Mouse (Mus musculus): ENCODE results near the gene Ccdc78.
A peak's percentile ranks its signal among the peaks of the same experiment; 100 is the strongest.
"Not testable (repeated sequence)": the region's sequence is repeated elsewhere in the genome, so short reads cannot be mapped to it uniquely, and the experiment has no call there.

Ccdc78 gene

DNA sequence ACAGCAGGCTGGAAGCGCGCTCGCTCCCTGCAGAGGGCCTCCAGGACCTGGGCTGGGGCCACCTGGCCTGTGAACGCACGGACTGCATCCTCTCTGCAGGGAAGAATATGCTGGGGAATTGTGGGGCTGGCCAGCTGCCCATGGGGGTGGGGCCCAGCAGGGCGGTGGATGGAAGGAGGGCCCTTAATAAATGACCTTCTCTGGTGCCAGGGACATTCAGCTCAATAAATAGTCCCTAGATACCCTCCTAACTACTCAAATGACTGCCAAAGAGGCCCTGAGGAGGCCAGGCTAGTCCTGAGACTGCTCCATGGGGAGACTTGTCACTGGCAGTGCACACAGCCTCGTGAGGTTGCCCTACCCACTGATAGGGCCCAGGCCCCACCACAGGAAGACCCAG lies 3.3 kb upstream of the Ccdc78 start:
- no peak for DNase-seq (ENCODE audit: low spot score)

DNA sequence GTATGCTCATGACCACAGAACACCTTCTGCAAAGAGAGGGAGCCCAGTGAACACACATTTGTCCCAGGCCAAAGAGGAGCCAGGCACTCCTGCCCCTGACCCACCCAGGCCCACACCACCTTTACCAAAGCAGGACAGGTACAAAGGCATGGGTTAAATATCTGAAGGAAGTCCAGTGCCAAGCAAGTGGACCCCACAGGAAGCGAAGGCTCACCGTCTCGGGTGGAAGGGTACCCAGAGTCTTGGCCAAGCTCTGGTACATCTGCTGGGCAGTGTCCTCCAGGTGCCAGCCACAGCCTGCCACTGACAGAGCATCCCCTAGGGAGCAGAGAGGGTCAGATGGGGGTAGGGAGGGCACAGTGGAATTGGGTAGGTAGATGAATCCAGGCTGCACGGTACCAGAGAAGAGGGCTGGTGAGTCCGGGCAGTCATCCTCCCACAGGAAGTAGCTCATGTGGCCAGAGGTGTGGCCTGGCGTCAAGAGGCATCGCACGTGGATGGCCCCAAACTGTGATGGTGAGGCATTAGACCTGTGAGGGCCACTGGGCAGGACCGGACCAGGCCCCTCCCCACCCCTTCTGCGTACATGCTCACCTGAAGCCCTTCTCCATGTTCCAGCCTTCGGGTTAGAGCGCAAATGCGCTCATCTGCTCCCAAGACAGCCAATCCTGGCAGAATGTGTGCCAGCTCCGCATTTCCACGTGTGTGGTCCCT lies 2.4 kb upstream of the Ccdc78 start:
- no peak for DNase-seq (ENCODE audit: low spot score)

DNA sequence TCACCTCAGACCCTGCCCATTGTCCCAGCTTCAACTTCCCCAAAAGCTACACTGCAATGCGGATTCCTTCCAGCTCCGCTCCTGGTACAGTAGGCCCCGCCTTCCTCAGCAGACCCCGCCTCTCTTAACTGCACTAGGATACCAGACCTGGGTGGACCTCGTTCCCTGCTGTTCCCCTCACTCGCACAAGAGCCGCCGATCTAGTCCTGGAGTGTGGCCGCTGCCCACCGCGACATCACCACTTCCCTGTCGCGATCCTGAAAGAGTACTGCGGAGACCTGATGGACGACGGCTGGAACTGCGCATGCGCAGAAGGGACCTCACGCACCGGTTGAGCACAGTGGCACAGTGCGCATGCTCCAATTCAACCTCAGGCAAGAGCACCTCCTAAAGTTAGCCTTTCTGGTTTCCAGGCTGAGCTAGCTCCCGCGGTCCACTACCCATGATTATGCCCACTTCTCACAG lies 1.1 kb upstream of the Ccdc78 start, which contains the start of gene Haghl:
TSS of gene Haghl (minus strand) at position 393 of the 465 bp plus-strand sequence.
- DNase-seq (ENCODE audit: low spot score) = peak; percentile 95

DNA sequence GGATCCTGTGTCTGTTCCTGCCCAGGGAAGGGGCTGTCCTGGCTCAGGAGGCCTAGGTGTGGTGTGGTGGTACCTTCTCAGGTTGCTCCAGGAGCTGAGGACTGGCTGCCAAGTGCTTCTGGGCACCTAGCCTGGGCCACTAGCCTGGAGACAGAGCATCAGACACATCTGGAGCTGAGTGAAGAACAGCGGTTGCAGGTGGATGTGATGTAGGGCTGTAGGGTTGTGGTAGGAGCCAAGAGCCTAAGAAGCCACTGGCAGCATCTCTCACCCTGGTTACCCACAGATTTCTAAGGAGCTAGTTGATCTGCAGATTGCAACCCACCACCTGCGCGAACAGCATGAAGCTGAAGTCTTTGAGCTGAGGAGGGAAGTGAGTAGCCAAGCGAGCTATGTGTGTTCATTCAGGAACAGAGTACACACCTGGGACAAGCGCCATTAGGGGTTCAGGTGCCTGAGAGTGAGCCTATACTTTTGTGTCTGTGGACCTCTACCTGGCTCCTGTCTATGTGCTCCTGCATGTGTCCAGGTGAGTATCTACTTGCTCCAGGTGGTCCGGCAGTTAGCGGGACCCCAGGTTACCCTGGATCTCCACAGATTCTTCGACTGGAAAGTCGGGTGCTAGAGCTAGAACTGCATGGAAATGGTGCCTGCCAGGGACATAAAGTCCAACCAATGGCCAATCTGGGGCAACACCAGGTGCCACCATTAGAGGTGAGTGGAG lies 563 bp downstream of the Ccdc78 start:
- no peak for DNase-seq (ENCODE audit: low spot score)

DNA sequence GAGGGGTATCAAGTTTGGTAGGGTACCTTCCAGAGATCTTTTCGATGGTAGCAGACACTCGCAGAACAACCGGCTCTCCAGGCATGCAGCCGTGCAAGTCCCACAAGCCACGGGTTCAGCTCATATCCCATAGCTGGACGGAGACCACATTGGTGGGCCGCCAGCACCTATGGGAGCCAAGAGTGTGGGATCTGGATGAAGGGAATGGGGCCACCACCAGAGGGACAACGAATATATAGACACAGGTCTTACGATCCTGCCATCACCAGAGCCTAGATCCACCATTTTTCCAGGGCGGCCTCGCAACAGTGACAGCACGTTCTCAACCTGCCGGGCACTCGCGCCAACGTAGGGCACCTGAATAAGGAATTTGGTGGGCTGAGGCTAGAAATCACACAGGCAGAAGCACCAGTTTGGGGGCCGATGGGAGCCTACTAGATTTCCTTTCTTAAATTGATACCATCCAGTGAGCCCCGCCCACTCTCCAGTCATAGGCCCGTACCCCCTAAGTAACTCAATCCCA lies 5.0 kb downstream of the Ccdc78 start:
- peak; percentile 24 for DNase-seq (ENCODE audit: low spot score)

DNA sequence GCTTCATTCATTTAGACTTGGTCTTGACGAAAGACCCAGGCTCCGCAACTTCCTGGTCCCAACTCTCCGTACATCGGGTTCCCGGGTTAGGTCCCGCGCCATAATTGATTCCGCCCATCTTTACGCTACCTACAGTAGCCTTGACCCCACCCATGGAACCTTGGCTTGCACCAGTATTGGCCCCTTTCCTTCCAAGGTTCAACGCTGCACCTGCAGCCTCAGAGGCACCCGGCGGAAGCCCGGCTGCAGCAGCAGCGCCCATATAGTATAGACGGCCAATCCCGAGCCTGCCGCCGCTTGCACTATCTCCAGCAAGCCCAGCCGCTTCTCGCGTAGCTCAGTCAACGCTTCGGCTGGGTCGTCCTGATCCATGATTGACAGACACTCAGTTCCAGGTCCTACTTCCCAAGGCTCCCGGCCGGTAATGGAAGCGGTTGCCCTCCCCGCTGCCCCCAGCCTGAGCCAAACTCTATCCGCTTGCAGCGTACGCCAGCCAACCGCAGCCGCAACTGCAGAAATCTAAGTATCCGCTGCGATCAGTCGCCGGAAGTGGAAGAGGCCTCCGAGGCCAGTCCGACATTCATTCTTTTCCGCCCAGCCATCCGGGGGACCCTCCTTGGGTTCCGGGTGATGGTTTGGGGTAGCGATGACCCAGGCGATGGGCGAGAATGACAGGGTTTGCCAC lies 5.6 kb downstream of the Ccdc78 start:
- peak; percentile 85 for DNase-seq (ENCODE audit: low spot score)

DNA sequence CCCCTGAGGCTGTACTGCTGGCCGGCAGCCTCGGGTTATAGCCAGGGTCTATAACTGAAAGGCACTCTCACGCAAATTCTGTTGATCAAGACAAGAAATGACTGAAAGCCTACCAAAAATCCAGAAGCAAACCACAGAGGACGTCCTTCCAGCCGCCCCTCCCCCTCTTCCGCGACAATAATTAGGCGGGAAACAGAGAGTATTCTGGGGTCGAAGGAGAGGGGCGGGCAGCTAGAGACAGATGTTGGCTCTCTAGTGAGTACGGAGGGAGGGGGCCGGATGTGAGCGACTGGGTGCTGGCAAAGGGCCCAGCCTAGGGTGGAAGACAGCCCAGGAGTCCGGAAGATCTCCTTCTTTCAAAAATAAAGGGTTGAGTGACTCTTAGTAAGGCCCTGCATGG lies 6.2 kb downstream of the Ccdc78 start, which contains the start of gene Fam173a:
TSS of gene Fam173a (minus strand) at position 287 of the 400 bp plus-strand sequence.
- peak; percentile 71 for DNase-seq (ENCODE audit: low spot score)

DNA sequence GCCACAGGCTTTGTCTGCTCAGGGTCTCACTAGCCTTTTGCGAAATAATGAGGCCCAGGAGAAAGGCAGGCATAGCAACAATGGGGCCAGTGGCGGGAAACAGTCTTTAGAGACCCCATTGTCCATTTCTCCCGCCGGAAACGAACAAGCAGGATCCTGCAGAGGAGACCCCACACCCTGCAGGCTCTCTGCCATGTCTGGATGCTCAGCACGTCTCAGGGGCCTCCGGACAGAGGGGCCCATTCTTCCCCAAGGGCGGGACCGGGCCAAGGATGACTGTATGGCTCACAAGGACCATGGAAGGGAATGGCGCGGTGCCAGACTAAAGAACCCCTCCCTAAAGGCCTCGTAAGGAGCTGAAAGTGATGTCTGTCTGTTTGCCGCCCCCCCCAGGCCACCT lies 7.8 kb downstream of the Ccdc78 start:
- no peak for DNase-seq (ENCODE audit: low spot score)

DNA sequence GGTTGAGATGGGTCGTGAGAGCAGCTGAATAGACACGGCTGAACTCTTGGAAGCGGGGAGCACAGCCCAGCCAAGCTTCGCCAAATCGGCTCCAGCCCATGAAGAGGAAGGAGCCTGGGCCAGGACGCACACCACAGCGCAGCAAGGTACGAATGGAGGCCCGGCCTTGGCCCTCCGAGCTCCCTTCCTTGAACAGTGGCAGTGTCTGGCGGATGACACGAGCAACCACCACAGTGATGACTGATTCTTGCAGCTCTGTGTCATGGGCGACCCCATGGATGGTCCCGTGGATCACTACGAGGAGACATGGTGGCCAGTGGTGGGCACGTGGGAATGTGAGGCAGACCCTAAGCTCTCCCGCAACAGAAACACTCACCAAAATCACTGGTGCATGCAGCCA lies 8.6 kb downstream of the Ccdc78 start:
- DNase-seq (ENCODE audit: low spot score) = no peak

DNA sequence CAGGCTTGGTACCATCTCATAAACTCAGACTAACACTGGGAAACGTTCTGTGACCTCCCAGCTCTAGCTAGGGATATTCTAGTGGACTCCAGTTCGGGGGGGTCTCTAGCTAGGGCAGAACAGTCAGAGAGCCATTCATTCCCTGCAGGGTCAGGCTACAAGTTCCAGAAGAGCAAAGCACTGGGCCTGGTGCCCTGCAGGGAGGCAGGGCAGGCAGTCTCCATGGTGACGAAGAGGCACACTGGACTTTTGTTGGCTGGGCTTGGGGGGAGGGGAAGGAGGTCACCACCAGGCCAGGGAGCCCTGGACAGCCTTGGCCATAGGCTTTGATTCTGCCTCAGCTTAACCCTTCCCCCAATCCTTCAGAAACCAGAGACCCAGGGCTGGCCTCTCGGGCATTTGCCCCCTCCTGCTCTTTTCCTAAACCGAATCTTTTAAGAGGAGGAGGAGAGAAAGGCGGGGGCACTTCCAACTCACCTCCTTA lies 9.3 kb downstream of the Ccdc78 start, which contains the start of gene AC134908.4:
TSS of gene AC134908.4 (minus strand) at position 51 of the 484 bp plus-strand sequence.
- peak; percentile 69 for DNase-seq (ENCODE audit: low spot score)

DNA sequence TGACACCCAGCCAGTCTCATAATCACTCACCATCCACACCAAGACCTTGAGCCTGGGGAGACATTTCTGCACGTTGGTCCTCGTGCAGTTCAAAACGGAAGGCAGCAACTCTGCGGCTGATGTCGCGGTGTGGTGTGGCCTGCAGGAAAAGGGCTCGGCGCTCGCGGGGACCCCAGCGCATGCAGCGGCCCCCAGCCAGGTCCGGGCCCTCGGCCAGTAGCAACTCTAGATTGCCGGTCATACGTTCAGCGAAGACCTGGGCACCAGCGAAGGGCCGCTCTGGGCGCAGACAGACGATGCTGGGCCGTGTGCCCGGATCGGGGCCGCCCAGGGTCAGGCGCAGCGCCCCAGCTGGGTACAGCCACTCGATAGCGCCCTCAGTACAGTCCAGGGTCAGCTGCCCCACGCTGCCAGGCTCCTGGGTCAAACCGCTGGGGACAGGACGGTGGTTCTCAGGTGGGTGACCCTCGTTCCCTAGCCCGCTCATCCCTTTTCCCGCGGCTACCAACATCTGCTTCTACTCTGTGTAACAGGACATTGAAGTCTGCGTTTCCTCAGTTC lies 9.9 kb downstream of the Ccdc78 start:
- no peak for DNase-seq (ENCODE audit: low spot score)

DNA sequence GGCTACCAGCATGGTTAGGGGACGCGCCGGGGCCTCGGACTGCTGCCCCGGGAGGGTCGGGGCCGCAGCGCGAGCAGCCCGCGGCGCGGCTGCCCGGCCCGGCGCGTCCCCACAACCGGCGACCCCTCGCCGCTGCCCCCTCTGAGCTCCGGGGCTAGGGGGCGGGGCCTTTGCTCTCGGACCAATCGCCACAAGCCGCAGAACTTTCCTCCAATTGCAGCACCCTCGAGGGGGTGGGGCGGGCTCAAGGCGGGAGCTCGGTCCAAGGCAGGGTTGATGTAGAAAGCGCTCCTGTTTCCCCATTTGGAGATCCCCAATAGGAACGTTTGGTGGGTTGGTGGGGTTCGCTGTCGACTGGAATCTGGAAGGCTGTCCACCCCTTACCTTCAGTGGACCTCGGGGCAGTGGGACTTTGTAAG lies 10.6 kb downstream of the Ccdc78 start, which contains the start of gene Metrn:
TSS of gene Metrn (minus strand) at position 186 of the 419 bp plus-strand sequence.
- peak; percentile 87 for DNase-seq (ENCODE audit: low spot score)

DNA sequence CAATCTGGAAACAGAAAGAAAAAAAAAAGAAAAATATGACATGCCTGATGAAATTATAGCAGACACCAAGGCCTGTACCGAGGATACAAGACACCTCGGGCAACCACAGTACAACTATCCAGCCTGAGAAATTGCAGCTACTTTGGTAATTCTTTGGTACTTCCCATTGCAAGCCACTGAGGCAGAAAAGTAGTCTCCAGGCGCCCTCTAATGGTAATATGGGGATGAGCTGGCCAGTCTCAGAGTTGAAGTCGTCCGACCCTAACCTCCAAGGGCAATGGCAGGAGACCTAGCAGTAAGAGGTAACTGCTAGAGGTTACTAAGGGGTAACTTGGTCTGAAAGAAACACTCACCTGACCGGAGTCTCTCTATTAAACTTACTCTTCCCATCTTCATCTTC lies 14.6 kb downstream of the Ccdc78 start:
- peak; percentile 52 for DNase-seq (ENCODE audit: low spot score)

DNA sequence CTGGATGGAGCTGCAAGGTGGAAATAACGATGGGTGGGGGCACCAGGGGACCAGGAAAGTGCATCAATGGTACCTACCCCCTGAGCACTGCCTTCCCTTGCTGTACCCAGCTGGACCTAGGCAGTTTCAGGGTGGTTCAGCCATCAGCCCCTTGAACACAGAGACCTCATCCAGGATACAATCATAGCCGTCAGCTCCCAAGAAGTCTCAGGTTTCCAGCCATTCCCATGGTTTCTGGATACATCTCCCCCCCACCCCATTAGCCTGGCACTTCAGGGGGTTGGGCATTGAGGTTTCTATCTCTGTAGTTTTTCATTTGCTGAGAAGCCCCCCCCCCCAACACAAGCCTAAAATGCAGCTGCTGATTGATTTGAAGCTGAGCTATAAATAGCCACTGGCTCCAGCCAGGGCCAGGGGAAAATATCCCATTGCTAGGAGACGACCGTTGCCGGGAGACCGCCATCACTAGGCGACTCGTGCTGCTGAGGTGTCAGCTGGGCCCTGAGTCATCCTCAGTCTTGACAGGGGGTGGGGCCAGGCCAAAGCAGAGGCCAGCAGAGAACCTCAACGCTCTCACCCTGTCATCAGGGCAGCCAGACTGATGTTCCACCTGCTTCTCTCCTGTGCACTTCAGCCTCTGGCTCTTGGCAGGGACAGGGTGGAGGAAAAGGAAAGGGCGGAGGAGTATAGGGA lies 16.6 kb downstream of the Ccdc78 start:
- DNase-seq (ENCODE audit: low spot score) = no peak

DNA sequence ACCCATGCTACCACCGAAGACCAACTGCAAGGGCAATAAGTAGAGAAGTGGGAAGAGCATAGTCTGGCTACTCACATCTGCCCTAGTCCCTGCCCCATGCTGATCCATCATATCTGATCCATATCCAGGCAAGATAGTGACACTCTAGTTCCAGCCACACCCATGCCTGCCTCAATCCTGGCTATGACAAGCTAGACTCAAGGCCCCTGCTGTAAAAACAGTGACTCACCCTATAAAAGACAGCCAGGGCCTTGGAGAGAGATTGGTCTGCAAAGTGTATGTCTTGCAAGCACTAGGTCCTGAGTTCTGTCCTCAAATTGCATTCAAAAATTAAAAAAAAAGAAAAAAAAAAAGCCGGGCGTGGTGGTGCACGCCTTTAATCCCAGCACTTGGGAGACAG lies 20.1 kb downstream of the Ccdc78 start:
- DNase-seq (ENCODE audit: low spot score) = no peak

DNA sequence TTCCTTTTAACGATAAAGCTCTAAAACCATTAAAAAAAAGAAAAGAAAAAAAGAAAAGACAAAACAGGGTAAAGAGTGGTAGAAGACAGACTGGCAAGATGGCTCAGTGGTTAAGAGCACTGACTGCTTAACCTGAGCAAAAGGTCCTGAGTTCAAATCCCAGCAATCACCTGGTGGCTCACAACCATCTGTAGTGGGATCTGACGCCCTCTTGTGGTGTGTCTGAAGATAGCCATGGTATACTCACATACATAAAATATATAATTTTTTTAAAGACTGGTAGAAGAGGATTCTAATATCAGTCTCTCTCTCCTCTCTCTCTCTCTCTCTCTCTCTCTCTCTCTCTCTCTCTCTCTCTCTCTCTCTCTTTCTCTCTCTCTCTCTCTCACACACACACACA lies 21.1 kb downstream of the Ccdc78 start:
- not testable (repeated sequence) for DNase-seq (ENCODE audit: low spot score)

DNA sequence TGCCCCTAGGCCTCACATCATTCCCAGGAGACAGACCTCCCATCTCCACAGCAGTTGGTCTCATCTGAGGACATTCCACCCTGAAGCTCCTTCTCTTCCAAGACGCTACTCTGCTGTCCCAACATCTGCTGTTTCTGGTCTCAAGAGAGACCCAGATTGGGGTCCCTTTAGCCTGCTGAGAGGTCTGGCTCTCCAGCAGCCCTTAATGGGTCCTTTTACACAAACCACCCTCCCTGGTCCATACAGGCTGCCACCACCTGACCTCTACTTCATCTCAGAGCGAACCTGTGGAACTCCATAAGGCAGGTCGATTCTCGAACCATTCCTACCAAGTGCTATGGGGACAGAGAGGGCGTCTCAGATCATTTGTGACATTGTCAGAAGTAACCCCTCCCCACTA lies 21.6 kb downstream of the Ccdc78 start:
- DNase-seq (ENCODE audit: low spot score) = no peak

DNA sequence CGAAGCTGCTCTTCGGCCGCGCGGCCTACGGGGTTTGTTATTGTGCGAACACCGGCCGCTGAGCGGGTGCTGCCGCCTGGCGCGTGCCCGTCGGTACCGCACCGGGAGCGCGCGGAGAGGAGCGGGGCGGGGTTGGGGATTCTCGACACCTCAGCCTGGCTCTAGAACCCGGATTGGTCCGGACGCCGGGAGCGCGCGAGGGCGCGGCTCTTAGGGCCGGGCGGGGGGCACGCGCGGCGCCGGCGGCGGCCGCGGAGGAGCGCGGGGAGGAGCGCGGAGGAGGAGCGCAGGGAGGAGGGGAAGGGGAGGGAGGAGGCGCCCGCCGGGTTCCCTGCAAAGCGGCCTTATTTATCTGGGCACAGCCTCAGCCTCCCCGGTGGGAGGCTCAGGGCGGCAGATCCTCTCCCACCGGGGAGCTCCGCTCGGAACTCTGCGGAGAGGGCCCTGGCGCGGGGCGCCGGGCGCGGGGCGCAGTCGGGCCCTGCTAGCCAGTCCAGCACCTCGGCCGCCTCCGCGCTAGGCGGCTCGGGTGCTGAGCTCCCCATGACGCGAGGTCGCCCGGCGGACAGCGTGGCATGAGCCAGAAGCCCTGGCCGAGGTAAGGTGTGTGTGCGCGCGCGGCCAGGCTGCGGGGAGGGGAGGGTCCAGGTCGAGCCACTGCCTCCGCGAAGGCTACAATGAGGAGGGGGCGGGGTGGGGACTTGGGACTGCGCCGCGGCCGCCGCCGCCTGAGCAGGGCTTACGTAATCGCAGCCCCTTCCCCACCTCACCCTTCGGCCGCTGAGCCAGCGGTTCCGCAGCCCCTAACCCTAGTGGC lies 22.6 kb downstream of the Ccdc78 start, which contains the start of gene Fbxl16:
TSS of gene Fbxl16 (plus strand) at position 297 of the 817 bp plus-strand sequence.
- DNase-seq (ENCODE audit: low spot score) = peak; percentile 62

DNA sequence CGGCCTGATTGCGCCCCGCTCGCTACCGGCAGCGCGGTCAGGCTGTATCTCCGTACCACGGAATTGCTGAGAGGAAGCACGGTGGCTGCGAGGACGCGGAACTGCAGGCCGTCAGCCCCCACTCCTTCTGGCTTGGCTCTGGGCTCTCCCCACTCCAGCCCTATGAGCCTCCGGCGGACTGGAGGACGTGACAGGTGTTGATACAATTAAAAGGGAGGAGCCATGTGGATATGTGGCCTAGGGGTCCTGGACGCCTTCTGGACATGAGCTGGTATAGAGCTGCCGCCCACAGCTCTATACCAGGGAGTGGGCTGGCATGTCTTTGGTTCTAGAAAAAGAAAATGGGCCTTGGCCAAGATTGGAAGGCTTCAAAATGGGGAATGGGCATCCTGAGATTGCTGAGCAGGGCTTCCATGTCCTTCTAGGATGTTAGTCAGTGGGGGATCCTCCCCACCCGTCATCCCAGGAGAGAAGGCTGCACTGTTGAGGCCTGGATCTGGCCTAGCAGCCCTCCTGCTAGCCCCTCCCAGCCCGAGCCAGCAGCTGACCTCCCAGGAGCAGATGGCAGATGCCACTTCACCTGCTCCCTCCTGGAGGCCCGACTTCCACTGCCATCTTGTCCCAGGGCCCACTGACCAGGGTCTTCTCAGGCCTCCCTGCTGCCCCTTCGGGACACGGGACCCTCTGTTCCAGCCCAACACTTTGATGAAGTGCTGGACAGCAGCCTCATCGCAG lies 23.4 kb downstream of the Ccdc78 start:
- DNase-seq (ENCODE audit: low spot score) = no peak

Data from yolk sac, embryonic 10.5 days (tissue).